Mouse (Mus musculus): ENCODE results near the gene Brsk2.

- TF ChIP-seq EP300 (IDR thresholded peaks at IDR 0.05; ENCODE audit: low read depth) (no peak), CTCF (IDR thresholded peaks at IDR 0.05; ENCODE audit: low read depth) (no peak)
These were observed 20.9 kb upstream of the Brsk2 start for GRCm38 (mm10) chr7:141928642-141929041.
